Mouse (Mus musculus) frontal cortex, postnatal 25 days (tissue): Measurements from ENCODE around the gene Shc1.
A peak's percentile ranks its signal among the peaks of the same experiment; 100 is the strongest.

ENCODE experiments used
- DNase-seq, 2 experiments: peaks; one replicate each; pipeline ENCODE4 v3.0.0; 2022; ENCODE audit warnings: low spot score in 2 of 2

Shc1 gene

DNA sequence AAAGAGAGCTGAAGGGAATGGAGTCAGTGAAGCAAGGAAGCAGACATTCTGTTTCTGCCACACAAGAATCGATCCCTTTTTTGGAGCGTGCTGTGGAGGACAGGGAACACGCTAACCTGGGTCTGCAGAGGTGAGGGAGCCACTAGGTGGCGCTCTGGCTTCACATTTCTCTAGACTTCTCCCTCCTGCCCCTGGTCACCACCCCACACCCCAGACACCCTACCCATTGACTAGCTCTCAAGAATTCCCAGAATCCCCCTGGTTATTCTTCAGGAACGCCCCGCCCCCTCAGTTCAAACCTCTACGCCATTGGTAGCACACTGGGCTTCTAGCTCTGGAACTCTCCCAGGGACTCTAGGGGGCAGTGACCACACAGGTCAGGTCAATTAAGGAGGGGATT is 31.3 kb downstream of the Shc1 start:
- DNase-seq: peak; percentile 58 to 63

DNA sequence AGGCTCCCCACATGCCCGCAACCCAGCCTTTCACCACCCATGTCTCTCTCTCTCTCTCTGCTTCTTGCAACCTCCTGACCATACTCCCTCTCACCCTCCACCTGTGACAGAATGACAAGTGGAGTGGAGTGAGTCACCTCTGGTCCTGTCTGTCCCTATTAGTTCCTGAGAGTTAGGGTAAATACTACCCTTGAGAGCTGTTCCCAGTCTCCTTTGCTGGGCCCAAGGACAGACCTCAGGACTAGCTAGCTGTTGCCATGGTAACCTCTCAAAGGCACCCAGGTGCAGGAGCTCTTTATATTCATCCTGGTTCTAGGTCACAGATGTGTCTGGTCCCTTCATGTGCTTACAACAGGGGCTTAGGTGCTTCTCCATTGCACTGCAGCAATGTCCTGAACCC is 33.7 kb downstream of the Shc1 start:
- no peak for DNase-seq

GRCm38 (mm10) chr3:89454401-89455177 is 36.3 kb downstream of the Shc1 start, which contains the start of gene Pmvk:
Gene Pmvk (plus strand): TSS chr3:89454541.
- DNase-seq: no peak

DNA sequence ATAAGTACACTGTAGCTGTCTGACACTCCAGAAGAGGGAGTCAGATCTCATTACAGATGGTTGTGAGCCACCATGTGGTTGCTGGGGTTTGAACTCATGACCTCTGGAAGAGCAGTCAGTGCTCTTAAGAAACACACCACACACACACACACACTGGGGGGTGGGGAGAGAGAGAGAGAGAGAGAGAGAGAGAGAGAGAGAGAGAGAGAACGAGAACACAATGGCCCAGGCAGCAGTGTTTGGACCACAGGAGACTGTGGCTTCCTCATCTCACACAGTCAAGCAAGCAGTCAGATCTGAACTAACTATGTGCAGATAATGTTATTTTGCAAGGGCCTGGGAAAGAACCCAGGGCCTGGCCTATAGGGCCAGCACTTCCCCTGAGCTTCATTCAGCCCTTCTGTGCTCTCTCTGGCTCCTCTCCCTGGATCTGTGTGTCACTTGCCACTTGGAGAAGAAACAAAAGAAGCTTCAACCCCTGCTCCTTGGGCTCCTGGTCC is 37.6 kb downstream of the Shc1 start:
- no peak for DNase-seq

DNA sequence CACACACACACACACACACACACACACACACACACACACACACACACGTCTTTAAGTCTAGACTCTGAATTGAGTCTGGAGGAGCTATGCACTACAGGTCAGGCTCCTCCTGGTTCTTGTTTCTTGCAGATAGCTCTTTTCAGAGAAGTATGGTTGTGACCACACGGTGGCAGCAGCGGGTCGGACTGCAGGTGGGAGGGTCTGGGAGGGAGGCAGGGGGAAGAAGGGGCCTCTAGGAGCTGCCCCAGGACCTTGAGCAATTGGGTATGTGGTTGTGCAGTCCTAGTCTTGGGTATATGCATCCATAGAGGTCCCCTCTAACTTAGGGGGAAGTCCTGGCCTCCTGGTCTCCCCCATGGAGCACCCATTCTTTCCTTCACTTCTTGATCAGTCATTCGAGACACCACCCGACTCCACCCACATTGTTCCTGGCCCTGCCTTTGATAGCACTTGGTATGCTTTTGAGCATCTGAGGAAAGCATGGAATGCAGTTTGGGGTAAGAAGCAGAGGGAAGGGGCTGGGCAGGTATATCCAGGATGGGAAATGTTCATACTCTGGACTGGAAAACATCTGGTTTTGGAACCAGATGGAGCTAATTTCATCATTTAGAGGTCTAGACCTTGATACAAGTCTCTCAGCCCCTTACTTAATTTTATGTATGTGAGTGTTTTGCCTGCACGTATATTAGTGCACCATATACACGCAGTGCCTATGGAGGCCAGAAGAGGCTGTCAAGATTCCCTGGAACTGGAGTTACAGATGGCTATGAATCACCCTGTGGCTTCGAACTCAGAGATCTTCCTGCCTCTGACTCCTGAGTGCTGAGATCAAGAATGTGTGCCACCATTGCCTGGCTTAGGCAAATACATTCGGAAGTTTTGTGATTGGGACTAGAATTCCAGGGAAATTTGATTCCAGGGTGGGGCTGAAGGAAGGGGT is 38.8 kb downstream of the Shc1 start:
- peak; percentile 39 to 45 for DNase-seq

GRCm38 (mm10) chr3:89458372-89458964 is 40.2 kb downstream of the Shc1 start:
- DNase-seq: no peak

DNA sequence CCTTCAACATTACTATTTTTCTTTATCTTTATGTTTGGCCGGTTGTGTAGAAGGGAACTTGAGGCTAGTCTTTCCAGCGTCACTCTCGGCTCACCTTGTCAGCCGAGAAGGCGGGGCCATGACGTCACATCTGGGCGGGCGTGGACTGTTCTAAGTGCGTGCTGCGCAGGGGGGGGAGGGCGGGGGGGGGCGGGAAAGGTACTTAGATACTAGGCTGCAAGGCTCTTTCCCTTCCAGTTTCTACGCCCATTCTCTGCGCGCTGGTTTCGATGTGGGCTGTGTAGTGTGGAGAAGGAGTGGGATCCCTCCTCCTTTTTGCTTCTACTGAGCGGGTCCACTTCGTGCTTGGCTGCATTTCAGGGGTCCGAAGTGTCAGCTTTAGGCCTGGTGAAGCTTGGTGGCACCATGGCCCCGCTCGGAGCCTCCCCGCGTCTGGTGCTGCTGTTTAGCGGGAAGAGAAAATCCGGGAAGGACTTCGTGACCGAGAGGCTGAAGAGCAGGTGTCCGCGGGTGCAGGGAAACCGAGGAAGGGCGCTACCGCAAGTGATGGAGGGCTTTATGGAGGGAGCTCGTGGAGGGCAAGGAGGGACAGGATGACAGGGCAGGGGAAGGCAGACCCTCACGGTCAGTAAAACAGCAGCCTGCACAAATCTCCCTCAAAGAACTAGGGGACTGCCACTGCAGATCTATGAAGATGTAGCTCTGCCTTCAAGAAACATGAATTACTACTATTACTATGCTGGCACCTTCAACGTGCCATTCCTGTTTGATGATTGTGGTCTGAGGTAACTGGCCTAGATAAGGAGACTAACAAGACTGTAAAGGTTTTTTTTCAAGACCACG is 40.9 kb downstream of the Shc1 start:
- peak; percentile 73 to 80 for DNase-seq

DNA sequence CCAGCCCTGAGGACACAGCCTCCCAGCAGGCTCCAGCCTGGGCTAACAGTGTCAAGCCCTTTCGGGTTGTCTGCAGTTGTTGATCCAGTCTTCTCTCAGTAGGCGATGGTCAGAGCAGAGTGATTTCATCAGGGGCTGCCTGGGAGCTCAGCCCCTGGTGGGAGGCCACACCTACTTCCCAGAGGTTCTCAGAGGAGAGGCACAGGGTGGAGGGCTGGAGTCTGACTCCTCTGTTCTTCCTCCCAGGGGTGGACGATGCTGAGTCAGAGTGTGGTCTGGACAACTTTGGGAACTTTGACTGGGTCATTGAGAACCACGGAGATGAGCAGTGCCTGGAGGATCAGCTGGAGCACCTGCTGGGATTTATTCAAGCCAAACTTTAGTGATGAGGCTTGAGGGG is 50.0 kb downstream of the Shc1 start:
- DNase-seq: no peak

DNA sequence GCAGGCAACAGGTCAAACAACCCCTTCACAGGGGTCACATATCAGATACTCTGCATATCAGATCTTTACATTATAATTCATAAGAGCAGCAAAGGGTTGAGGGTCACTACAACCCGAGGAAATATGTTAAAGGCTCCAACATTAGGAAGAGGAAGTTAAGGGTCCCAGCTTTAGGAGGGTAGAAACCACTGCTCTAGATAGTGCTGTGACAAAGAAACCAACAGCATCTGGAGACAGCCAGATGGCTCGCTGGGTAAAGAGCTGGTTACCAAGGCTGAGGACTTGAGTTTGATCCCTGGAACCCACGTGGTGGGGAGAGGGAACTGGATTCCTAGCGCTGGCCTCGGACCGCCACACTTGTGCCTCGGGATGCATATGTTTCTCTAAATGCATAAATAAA is 54.0 kb downstream of the Shc1 start:
- DNase-seq: no peak

DNA sequence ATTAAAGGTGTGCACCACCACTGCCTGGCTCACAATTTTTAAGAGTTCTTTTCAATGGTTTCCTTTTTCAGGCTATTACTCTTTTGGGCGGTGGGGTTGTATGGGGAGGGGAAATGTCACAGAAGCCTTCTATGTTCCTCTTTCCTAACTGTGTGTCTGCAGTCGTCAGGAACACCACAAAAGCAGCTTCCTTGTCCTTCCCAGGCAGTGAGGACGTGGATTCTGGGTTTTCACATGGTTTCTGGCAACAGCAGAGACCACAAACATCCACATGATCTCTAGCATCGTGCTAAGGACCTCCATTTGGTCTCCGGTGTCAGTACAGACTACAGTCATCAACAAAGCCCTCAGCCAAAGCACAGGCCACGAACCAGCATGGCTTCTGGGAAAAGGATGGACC is 55.6 kb downstream of the Shc1 start:
- no peak for DNase-seq

GRCm38 (mm10) chr3:89479055-89479454 is 60.8 kb downstream of the Shc1 start:
- DNase-seq: no peak
